Mouse (Mus musculus): ENCODE data around the gene Dld. TPM values are rescaled to one million over a fixed set of nuclear protein-coding genes. Genes with fewer than 3 reads are reported as not detected.

The Dld gene
- polyA plus RNA-seq, 1 experiment from 2014 or later: 126 TPM

DNA sequence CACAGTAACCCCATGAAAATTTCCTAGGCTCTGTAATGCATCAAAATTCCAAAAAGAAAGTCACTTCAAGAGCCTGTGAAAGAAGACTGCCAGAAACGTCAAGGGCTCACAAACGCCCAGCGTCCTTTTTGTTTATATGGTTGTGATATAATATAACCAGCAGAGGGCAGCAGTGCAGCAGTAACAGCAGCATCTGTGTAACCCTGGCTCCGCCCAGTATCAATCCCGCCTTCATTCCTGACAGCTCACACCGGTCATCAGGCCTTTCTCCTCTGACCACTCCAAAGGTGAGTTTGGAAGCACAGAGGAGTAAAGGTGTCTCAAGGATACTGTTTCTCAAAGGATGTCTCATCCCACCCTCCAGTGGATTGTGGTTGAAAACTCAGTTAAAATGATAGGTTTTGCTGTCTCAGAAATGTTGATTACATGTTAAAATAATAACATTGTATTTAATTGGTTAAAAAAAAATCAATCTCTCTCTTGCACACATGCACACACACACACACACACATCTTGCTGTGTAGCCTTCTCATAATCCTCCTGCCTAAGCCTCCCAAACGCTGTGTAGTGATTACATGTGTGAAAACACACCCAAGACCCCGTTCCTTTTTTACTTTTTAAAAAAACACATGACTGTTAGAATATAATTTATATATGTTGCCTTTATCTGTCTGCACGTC, 23.5 kb upstream of the Dld start:
- 33% methylated on average over 9 of the region's 9 CpGs for WGBS
- Histone ChIP-seq H3K4me2 (peak overlapping the region; percentile 31; the same call in 1 of the 2 replicates), H3K27me3 (no peaks in the 10 kb centered on the region), H3K4me3 (no peak overlapping the region), H3K9ac (0 out of 2 replicates have a peak overlapping the region, but pooled peaks have one; percentile 9), H3K9me3 (replicated peaks) (no peaks in the 10 kb centered on the region), H3K36me3 (ENCODE audit: poor library complexity, severe bottlenecking) (no peaks in the 10 kb centered on the region), H3K4me1 (peaks cover 6% of the 10 kb centered on the region), H3K27ac (no peak overlapping the region)
- peak; percentile 83 for ATAC-seq

DNA sequence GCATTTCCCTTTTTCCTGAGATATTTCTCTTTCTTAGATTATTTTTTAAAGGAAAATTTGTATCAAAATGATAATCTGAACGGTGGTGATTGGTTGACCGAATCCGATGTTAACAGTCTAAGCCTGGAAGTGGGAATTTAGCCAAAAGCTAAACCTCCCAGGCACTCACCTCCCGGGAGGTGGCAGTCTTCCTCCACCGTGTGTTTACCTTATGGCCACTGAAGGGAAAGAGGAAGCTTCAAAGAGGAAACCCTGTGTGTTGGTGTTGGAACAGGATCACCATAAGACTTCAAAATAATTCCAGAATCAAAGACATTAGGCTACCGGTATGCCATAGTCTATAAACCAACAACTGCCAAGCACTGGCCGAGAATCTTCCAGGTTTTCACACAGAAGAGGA, 18.4 kb upstream of the Dld start:
- Histone ChIP-seq H3K4me2 (no peak overlapping the region), H3K9me3 (replicated peaks) (no peaks in the 10 kb centered on the region), H3K27me3 (no peaks in the 10 kb centered on the region), H3K9ac (no peak overlapping the region), H3K4me3 (no peak overlapping the region), H3K36me3 (ENCODE audit: poor library complexity, severe bottlenecking) (no peaks in the 10 kb centered on the region), H3K4me1 (no peaks in the 10 kb centered on the region), H3K27ac (no peak overlapping the region)
- no peak for ATAC-seq
- 92% methylated on average over 7 of the region's 7 CpGs for WGBS

DNA sequence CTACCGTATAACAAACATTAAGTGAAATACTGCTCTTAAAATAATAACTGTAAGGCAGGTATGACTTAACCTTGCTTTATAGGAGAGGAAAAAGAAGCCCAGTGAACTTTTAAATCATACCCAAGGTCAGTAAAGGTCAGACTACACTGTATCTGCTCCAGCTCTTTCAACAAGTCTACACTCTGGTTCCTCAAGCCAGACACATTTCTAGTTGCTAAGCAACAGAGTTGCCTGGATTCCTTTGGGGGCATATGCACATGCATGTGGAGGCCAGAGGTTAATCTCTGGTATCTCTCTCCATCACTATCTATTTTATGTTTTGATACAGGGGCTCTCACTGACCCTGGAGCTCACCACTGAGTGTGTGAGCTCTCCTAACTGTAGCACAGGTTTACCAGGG, 17.9 kb upstream of the Dld start:
- Histone ChIP-seq H3K27ac (no peak overlapping the region), H3K9ac (no peak overlapping the region), H3K4me1 (no peaks in the 10 kb centered on the region), H3K27me3 (no peaks in the 10 kb centered on the region), H3K4me3 (no peak overlapping the region), H3K4me2 (no peak overlapping the region), H3K9me3 (replicated peaks) (no peaks in the 10 kb centered on the region), H3K36me3 (ENCODE audit: poor library complexity, severe bottlenecking) (no peaks in the 10 kb centered on the region)
- WGBS: 100% methylated on average over 1 of the region's 1 CpGs
- ATAC-seq: no peak

DNA sequence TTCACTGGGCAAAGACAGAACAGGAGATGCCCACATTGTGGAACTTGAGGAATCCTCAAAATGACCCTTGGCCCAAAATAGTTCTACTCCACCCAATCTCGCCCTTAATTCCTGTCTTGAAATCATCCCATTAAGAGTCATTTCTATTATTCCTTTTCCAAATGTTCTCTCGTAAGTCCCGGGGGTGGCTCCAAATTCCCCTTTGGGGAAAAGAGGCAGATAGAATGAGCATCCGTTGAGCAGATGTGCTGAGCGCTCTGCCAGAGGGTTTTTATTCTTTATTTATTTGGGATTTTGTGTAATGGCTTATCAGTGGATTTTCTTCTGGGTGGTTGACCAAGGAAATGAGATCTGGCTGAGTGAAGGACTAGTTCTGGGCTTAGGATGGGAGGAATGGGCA, 16.5 kb upstream of the Dld start:
- Histone ChIP-seq H3K4me1 (no peaks in the 10 kb centered on the region), H3K27me3 (no peaks in the 10 kb centered on the region), H3K4me2 (no peak overlapping the region), H3K9ac (no peak overlapping the region), H3K9me3 (replicated peaks) (no peaks in the 10 kb centered on the region), H3K36me3 (ENCODE audit: poor library complexity, severe bottlenecking) (no peaks in the 10 kb centered on the region), H3K4me3 (no peak overlapping the region), H3K27ac (no peak overlapping the region)
- 86% methylated on average over 5 of the region's 5 CpGs for WGBS
- no peak for ATAC-seq

DNA sequence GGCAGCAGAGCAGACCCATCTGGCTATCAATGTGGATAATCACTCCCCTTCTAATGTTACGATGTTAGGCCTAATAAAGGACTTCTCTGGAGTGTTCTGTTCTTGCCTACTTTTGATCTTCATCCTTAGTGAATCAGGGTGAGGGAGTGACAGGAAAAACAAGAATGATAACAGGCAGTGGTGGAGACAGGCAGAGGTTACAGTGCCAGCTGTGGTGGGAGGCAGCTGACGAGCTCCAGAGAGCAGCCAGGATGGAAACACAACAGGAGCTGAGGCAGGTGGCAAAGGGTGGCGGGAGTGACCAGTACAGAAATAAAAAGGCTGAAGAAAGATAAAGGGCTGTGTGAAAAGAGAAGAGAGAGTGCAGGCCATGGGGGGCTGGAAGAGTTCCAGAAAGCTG, 15.2 kb upstream of the Dld start:
- H3K36me3 ChIP-seq (ENCODE audit: poor library complexity, severe bottlenecking): no peaks in the 10 kb centered on the region
- no peaks in the 10 kb centered on the region for H3K27me3 ChIP-seq
- no peaks in the 10 kb centered on the region for H3K4me1 ChIP-seq
- H3K4me2 ChIP-seq: no peak overlapping the region
- H3K9me3 ChIP-seq (replicated peaks): no peaks in the 10 kb centered on the region
- 0 out of 2 replicates have a peak, but pooled peaks have one; percentile 8 for ATAC-seq
- no peak overlapping the region for H3K4me3 ChIP-seq
- no peak overlapping the region; the same call in 1 of the 2 replicates for H3K27ac ChIP-seq
- no peak overlapping the region for H3K9ac ChIP-seq
- WGBS: 52% methylated on average over 3 of the region's 3 CpGs

DNA sequence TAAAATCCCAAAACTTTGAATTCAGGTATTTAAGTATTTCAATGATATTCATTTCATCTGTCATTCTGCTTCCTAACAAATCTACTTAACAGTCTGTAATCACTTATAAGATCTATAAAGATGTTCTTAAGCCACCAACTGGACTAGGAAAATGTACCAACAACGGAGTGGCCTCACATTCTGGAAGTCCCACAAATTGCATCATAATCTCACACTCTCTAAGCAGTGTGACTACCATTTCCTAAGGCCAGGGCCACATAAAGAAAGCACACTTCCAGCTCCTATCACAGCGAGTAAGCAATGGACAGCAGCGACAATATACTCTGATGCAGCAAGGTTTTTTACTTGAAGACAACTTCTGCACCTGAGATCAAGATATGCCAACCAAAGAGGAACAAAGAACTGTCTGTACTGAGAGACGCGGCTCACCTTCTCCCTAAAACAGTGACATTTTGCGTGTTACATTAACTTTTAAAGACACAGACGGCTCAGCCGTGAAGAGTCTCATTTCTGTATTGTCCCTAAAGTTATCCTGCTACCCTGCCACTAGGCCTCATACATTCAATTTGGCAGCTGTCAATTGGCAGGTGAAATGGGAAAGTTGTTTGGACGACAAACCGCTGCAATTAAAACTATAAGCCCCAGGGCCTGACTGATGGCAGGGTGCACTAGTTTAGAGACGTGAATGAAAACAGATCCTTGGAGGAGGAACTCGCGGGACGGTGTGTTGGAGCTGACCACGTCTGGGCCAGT, 886 bp downstream of the Dld start:
- Histone ChIP-seq H3K9me3 (replicated peaks) (no peaks in the 10 kb centered on the region), H3K4me3 (peak overlapping the region; percentile 99), H3K4me2 (peak overlapping the region; percentile 95), H3K9ac (peak overlapping the region; percentile 96), H3K27ac (no peak overlapping the region), H3K4me1 (peaks cover 15% of the 10 kb centered on the region), H3K36me3 (ENCODE audit: poor library complexity, severe bottlenecking) (peaks cover 12% of the 10 kb centered on the region), H3K27me3 (no peaks in the 10 kb centered on the region)
- no peak for ATAC-seq
- WGBS: 25% methylated on average over 15 of the region's 15 CpGs

DNA sequence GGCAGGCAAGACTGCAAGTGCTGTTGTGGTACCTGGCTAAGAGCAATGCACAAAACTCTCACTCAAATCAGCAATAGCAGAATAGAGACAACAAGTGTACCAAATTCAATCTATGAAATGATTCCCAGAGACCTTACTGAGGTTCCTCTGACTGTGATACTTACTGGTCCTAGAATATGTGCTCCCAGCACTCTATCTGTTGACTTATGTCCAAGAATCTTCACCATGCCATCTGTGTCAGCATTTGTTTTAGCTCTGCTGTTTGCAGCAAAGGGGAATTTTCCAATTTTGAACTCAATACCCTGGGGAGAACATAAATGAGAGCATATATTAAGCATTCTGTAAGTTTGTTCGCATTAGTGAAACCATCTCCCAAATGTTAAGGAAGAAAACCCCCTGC, 18.0 kb downstream of the Dld start:
- no peaks in the 10 kb centered on the region for H3K27me3 ChIP-seq
- WGBS: 100% methylated on average over 1 of the region's 1 CpGs
- no peak overlapping the region for H3K9ac ChIP-seq
- ATAC-seq: no peak
- H3K4me1 ChIP-seq: no peaks in the 10 kb centered on the region
- H3K4me3 ChIP-seq: no peak overlapping the region
- H3K36me3 ChIP-seq (ENCODE audit: poor library complexity, severe bottlenecking): peaks cover 60% of the 10 kb centered on the region
- no peaks in the 10 kb centered on the region for H3K9me3 ChIP-seq (replicated peaks)
- H3K4me2 ChIP-seq: no peak overlapping the region
- no peak overlapping the region for H3K27ac ChIP-seq

DNA sequence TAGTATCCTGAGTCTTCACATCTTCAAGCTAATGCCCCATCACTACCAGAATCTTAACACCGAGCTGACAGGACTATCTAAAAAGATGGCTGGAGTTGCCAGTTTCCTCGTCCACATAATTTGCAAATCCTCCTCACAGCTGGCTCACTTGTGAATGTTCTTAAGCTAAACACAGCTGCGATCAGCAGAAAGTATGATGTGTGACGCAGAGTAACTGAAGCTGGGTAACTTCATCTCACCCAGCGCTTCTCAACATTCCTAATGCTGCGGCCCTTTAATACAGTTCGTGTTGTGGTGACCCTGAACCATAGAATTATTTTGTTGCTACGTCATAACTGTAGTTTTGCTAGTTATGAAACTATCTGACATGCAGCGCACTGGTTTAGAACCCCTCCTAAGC, 24.1 kb downstream of the Dld start:
- Histone ChIP-seq H3K4me1 (no peaks in the 10 kb centered on the region), H3K4me2 (no peak overlapping the region), H3K36me3 (ENCODE audit: poor library complexity, severe bottlenecking) (peaks cover 15% of the 10 kb centered on the region), H3K9me3 (replicated peaks) (no peaks in the 10 kb centered on the region), H3K27ac (no peak overlapping the region), H3K27me3 (no peaks in the 10 kb centered on the region), H3K4me3 (no peak overlapping the region), H3K9ac (no peak overlapping the region)
- WGBS: 94% methylated on average over 9 of the region's 9 CpGs
- ATAC-seq: no peak

DNA sequence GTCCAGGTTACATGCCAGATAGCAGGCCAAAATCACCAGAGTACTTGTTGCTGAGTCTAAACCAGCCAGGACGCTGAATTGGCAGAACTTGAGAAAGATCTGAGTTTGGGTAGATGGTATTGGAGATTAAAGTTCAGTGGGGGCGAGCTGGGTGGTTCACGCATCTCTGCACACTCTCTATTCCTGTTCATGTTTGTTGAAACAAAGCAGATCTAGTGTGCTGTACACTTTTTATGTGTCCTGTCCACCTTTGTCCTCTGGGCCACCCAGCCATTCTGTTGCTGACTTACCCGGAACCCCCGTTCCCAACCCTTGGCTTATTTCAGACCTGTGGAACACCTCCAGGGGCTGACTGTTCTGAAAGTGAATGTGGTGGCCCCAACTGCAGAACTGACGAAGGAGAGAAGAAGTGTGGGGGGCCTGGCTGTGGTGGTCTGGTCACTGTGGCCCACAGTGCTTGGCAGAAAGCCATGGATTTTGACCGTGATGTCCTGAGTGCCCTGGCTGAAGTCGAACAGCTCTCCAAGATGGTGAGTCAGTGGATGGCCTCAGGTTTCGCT, 28.0 kb downstream of the Dld start:
- peaks cover 6% of the 10 kb centered on the region; the same call in 1 of the 2 replicates for H3K4me1 ChIP-seq
- H3K9ac ChIP-seq: no peak overlapping the region
- H3K9me3 ChIP-seq (replicated peaks): no peaks in the 10 kb centered on the region
- no peak overlapping the region for H3K4me2 ChIP-seq
- H3K4me3 ChIP-seq: no peak overlapping the region
- 88% methylated on average over 9 of the region's 9 CpGs for WGBS
- ATAC-seq: no peak
- no peak overlapping the region for H3K27ac ChIP-seq
- H3K27me3 ChIP-seq: no peaks in the 10 kb centered on the region
- no peaks in the 10 kb centered on the region for H3K36me3 ChIP-seq (ENCODE audit: poor library complexity, severe bottlenecking)

DNA sequence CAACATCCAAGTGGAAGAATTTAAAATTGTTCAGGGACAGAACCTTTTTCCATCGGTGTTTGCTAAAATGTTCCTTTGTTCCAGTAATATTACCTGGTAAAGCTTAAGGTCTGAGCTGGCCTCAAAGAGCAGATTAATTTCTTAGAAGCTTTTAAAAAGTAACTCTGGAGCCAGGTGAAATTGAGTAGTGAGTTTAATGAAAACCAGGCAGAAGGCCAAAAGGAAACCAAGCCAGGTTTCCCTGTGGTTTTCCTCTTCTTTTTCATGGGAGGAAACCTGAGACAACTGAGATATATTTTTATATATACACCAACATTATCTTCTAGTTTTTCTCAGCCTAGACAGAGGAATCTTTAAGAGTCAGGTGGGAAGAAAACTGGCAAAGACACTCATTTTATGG, 29.7 kb downstream of the Dld start:
- WGBS: 98% methylated on average over 1 of the region's 1 CpGs

DNA sequence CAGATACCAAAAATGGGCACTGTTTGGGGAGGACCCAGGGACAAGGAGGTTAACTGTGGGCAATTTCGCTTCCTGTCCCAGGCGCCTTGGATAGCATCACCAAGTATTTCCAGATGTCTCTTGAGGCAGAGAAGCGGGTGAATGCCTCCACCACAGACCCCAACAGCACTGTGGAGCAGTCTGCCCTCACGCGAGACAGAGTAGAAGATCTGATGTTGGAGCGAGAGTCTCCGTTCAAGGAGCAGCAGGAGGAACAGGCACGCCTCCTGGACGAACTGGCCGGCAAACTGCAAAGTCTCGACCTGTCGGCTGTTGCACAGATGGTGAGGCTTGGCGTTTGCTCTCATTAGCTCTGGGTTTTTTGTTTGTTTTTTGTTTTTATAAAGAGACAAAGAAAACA, 30.4 kb downstream of the Dld start:
- Histone ChIP-seq H3K27ac (no peak overlapping the region), H3K4me3 (no peak overlapping the region), H3K27me3 (no peaks in the 10 kb centered on the region), H3K36me3 (ENCODE audit: poor library complexity, severe bottlenecking) (no peaks in the 10 kb centered on the region), H3K9ac (no peak overlapping the region), H3K9me3 (replicated peaks) (no peaks in the 10 kb centered on the region), H3K4me2 (no peak overlapping the region), H3K4me1 (peaks cover 7% of the 10 kb centered on the region; the same call in 1 of the 2 replicates)
- 85% methylated on average over 13 of the region's 13 CpGs for WGBS
- no peak for ATAC-seq

More for the DNA sequence above, 29.7 kb downstream of the Dld start:
- Histone ChIP-seq H3K4me1 (peaks cover 7% of the 10 kb centered on the region; the same call in 1 of the 2 replicates), H3K27ac (no peak overlapping the region), H3K36me3 (ENCODE audit: poor library complexity, severe bottlenecking) (no peaks in the 10 kb centered on the region), H3K4me3 (no peak overlapping the region), H3K27me3 (no peaks in the 10 kb centered on the region), H3K4me2 (no peak overlapping the region), H3K9me3 (replicated peaks) (no peaks in the 10 kb centered on the region), H3K9ac (no peak overlapping the region)
- ATAC-seq: no peak

DNA sequence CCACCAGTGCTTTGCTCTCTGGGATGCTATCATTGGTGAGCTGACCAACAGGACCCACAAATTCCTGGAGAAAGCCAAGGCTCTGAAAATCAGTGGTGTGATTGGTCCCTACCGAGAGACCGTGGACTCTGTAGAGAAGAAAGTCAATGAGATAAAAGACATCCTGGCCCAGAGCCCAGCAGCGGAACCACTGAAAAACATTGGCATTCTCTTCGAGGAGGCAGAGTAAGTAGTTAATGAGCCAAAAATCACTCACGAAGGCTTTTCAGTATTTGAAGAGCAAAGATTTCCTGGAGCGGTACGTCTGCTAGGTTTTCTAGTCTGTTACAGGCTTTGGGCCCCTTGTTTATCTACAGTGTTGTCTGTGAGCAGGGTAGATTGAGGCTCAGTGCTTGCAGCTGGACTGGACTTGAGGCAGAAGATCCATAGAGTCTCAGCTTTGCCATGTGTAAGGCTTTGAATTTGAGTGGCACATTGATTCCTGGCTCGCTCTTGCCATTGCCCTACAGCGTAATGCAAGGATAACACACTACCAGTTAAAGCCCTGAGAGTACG, 32.8 kb downstream of the Dld start:
- Histone ChIP-seq H3K4me2 (no peak overlapping the region), H3K27ac (no peak overlapping the region), H3K4me3 (no peak overlapping the region), H3K4me1 (peaks cover 7% of the 10 kb centered on the region; the same call in 1 of the 2 replicates), H3K27me3 (no peaks in the 10 kb centered on the region), H3K36me3 (ENCODE audit: poor library complexity, severe bottlenecking) (no peaks in the 10 kb centered on the region; the same call in 1 of the 2 replicates), H3K9me3 (replicated peaks) (no peaks in the 10 kb centered on the region), H3K9ac (no peak overlapping the region)
- ATAC-seq: no peak
- 67% methylated on average over 10 of the region's 10 CpGs for WGBS

Measured in forebrain, embryonic 13.5 days (tissue).